Mouse (Mus musculus): ENCODE data around the gene Csnk1d.

The Csnk1d gene

GRCm38 (mm10) chr11:120951731-120952730, 39.1 kb downstream of the Csnk1d start:
- DNase-seq (ENCODE audit: low spot score) = no peak

GRCm38 (mm10) chr11:120951237-120951636, 39.9 kb downstream of the Csnk1d start:
- DNase-seq (ENCODE audit: low spot score) = no peak

- DNase-seq (ENCODE audit: low spot score) = peak; percentile 93
These were observed 40.6 kb downstream of the Csnk1d start for GRCm38 (mm10) chr11:120950281-120951202.

- no peak for DNase-seq (ENCODE audit: low spot score)
These were observed 41.3 kb downstream of the Csnk1d start for GRCm38 (mm10) chr11:120949863-120950262.

GRCm38 (mm10) chr11:120948861-120949851, 42.0 kb downstream of the Csnk1d start:
- DNase-seq (ENCODE audit: low spot score) = no peak

- peak; percentile 35 for DNase-seq (ENCODE audit: low spot score)
These were observed 42.8 kb downstream of the Csnk1d start, which contains the start of gene Slc16a3 for GRCm38 (mm10) chr11:120948328-120948727. TSS of gene Slc16a3 (plus strand) at chr11:120948480.

- DNase-seq (ENCODE audit: low spot score) = no peak
These were observed 45.2 kb downstream of the Csnk1d start for GRCm38 (mm10) chr11:120945926-120946325.

GRCm38 (mm10) chr11:120945266-120945665, 45.9 kb downstream of the Csnk1d start:
- no peak for DNase-seq (ENCODE audit: low spot score)

- no peak for DNase-seq (ENCODE audit: low spot score)
These were observed 50.2 kb downstream of the Csnk1d start for GRCm38 (mm10) chr11:120940959-120941358.

GRCm38 (mm10) chr11:120939712-120940341, 51.3 kb downstream of the Csnk1d start:
- no peak for DNase-seq (ENCODE audit: low spot score)

- peak; percentile 34 for DNase-seq (ENCODE audit: low spot score)
These were observed 52.3 kb downstream of the Csnk1d start for GRCm38 (mm10) chr11:120938795-120939194.

GRCm38 (mm10) chr11:120937976-120938375, 53.2 kb downstream of the Csnk1d start:
- DNase-seq (ENCODE audit: low spot score) = no peak

- peak; percentile 83 for DNase-seq (ENCODE audit: low spot score)
These were observed 58.3 kb downstream of the Csnk1d start, which contains the start of gene Ccdc57 for GRCm38 (mm10) chr11:120932564-120933398. TSS of gene Ccdc57 (minus strand) at chr11:120932872.

- DNase-seq (ENCODE audit: low spot score) = no peak
These were observed 59.7 kb downstream of the Csnk1d start for GRCm38 (mm10) chr11:120931479-120931878.

GRCm38 (mm10) chr11:120928468-120928867, 62.7 kb downstream of the Csnk1d start:
- DNase-seq (ENCODE audit: low spot score) = no peak

- no peak for DNase-seq (ENCODE audit: low spot score)
These were observed 68.6 kb downstream of the Csnk1d start for GRCm38 (mm10) chr11:120922528-120922927.

- DNase-seq (ENCODE audit: low spot score) = no peak
These were observed 73.4 kb downstream of the Csnk1d start for GRCm38 (mm10) chr11:120917756-120918155.

GRCm38 (mm10) chr11:120916477-120916876, 74.7 kb downstream of the Csnk1d start:
- DNase-seq (ENCODE audit: low spot score) = peak; percentile 26

- DNase-seq (ENCODE audit: low spot score) = no peak
These were observed 77.3 kb downstream of the Csnk1d start for GRCm38 (mm10) chr11:120913796-120914195.

Data from lung, postnatal 25 days (tissue).